Mouse (Mus musculus) splenic B cell, adult 2 months (primary cell): ENCODE measurements around the gene Esyt1.
"Not testable (repeated sequence)": the region's sequence is repeated elsewhere in the genome, so short reads cannot be mapped to it uniquely, and the experiment has no call there.

Experiments used
- DNase-seq: peaks from one replicate; pipeline ENCODE4 v3.0.0-alpha.2; 2011; ENCODE audit warnings: low read depth, low spot score
- H3K27me3 ChIP-seq: 2 replicates; pipeline ENCODE4 v1.6.1; 2012; ENCODE audit warnings: mild to moderate bottlenecking, low read length, moderate library complexity, mixed read lengths; ENCODE audit not compliant: control insufficient read depth, poor library complexity, insufficient read depth, severe bottlenecking
- H3K36me3 ChIP-seq: 2 replicates; pipeline ENCODE4 v1.6.1; 2012; ENCODE audit warnings: mild to moderate bottlenecking, low read length, moderate library complexity, mixed read lengths; ENCODE audit not compliant: control insufficient read depth, poor library complexity, insufficient read depth, severe bottlenecking

The Esyt1 gene

GRCm38 (mm10) chr10:128492633-128493311 lies 32.9 kb downstream of the Esyt1 start:
- Histone ChIP-seq H3K27me3 (no peaks in the 10 kb centered on the region), H3K36me3 (peaks cover 4% of the 10 kb centered on the region)
- DNase-seq, result peak; percentile 45

- not testable (repeated sequence) for H3K36me3 ChIP-seq, H3K27me3 ChIP-seq, DNase-seq
Observed at GRCm38 (mm10) chr10:128492051-128492450, 33.6 kb downstream of the Esyt1 start.

- H3K36me3 ChIP-seq, result peaks cover 4% of the 10 kb centered on the region
- no peak for DNase-seq
Observed at GRCm38 (mm10) chr10:128491495-128491894, 34.2 kb downstream of the Esyt1 start.

GRCm38 (mm10) chr10:128490912-128491311 lies 34.8 kb downstream of the Esyt1 start:
- no peaks in the 10 kb centered on the region for H3K27me3 ChIP-seq
- peaks cover 4% of the 10 kb centered on the region for H3K36me3 ChIP-seq
- DNase-seq, result no peak

More at GRCm38 (mm10) chr10:128491495-128491894, 34.2 kb downstream of the Esyt1 start:
- H3K27me3 ChIP-seq, result no peaks in the 10 kb centered on the region

- H3K36me3 ChIP-seq, result peaks cover 8% of the 10 kb centered on the region
- H3K27me3 ChIP-seq, result no peaks in the 10 kb centered on the region
- no peak for DNase-seq
Observed at GRCm38 (mm10) chr10:128490232-128490631, 35.4 kb downstream of the Esyt1 start.

GRCm38 (mm10) chr10:128489785-128490184 lies 35.9 kb downstream of the Esyt1 start:
- Histone ChIP-seq H3K27me3 (no peaks in the 10 kb centered on the region), H3K36me3 (peaks cover 8% of the 10 kb centered on the region)
- no peak for DNase-seq

- H3K27me3 ChIP-seq, result no peaks in the 10 kb centered on the region
- peaks cover 8% of the 10 kb centered on the region for H3K36me3 ChIP-seq
- DNase-seq, result no peak
Observed at GRCm38 (mm10) chr10:128489380-128489779, 36.3 kb downstream of the Esyt1 start.

- Histone ChIP-seq H3K27me3 (no peaks in the 10 kb centered on the region), H3K36me3 (peaks cover 9% of the 10 kb centered on the region)
- no peak for DNase-seq
Observed at GRCm38 (mm10) chr10:128488776-128489175, 36.9 kb downstream of the Esyt1 start.

- Histone ChIP-seq H3K36me3 (peaks cover 9% of the 10 kb centered on the region), H3K27me3 (no peaks in the 10 kb centered on the region)
- no peak for DNase-seq
Observed at GRCm38 (mm10) chr10:128487861-128488712, 37.6 kb downstream of the Esyt1 start.

- Histone ChIP-seq H3K27me3 (no peaks in the 10 kb centered on the region), H3K36me3 (peaks cover 14% of the 10 kb centered on the region)
- no peak for DNase-seq
Observed at GRCm38 (mm10) chr10:128486370-128486769, 39.3 kb downstream of the Esyt1 start.

- no peak for DNase-seq
- H3K27me3 ChIP-seq, result no peaks in the 10 kb centered on the region
- H3K36me3 ChIP-seq, result peaks cover 19% of the 10 kb centered on the region
Observed at GRCm38 (mm10) chr10:128474366-128474765, 51.3 kb downstream of the Esyt1 start.

- Histone ChIP-seq H3K27me3 (no peaks in the 10 kb centered on the region), H3K36me3 (peaks cover 4% of the 10 kb centered on the region)
- no peak for DNase-seq
Observed at GRCm38 (mm10) chr10:128460270-128460630, 65.4 kb downstream of the Esyt1 start.
